Mouse (Mus musculus) heart, embryonic 12.5 days (tissue): ENCODE measurements around the gene Tfpt. TPM values are rescaled to one million over a fixed set of nuclear protein-coding genes. Genes with fewer than 3 reads are reported as not detected.

Experiments
- ATAC-seq: fragments of 200-750 bp; cut with Nextera tagmentation; 2 replicates; pipeline ENCODE4 v1.8.0; 2017; ENCODE audit warnings: moderate TSS enrichment, moderate library complexity; ENCODE audit not compliant: insufficient number of reproducible peaks, low FRiP score
- H3K27ac ChIP-seq: fragments of 300-500 bp; sonication (generic); 2 replicates; pipeline ENCODE4 v1.5.1; 2016; ENCODE audit warnings: mild to moderate bottlenecking, moderate library complexity; ENCODE audit not compliant: poor library complexity, severe bottlenecking
- H3K27me3 ChIP-seq: fragments of 300-500 bp; sonication (generic); replicated peaks from 2 replicates; pipeline ENCODE4 v1.6.1; 2016; ENCODE audit warnings: mild to moderate bottlenecking, moderate library complexity
- H3K36me3 ChIP-seq: fragments of 300-500 bp; sonication (generic); 2 replicates; pipeline ENCODE4 v1.6.1; 2016; ENCODE audit warnings: mild to moderate bottlenecking, moderate library complexity
- H3K4me1 ChIP-seq: fragments of 300-500 bp; sonication (generic); replicated peaks from 2 replicates; pipeline ENCODE4 v1.6.1; 2016; ENCODE audit warnings: mild to moderate bottlenecking
- H3K4me2 ChIP-seq: fragments of 300-500 bp; sonication (generic); 2 replicates; pipeline ENCODE4 v1.6.1; 2016; ENCODE audit warnings: mild to moderate bottlenecking, moderate library complexity
- H3K4me3 ChIP-seq: fragments of 300-500 bp; sonication (generic); 2 replicates; pipeline ENCODE4 v1.5.1; 2016; ENCODE audit warnings: mild to moderate bottlenecking
- H3K9ac ChIP-seq: fragments of 300-500 bp; sonication (generic); 2 replicates; pipeline ENCODE4 v1.6.1; 2016; ENCODE audit warnings: mild to moderate bottlenecking, moderate library complexity
- H3K9me3 ChIP-seq: fragments of 300-500 bp; sonication (generic); replicated peaks from 2 replicates; pipeline ENCODE4 v1.6.1; 2016; ENCODE audit warnings: mild to moderate bottlenecking, moderate library complexity
- WGBS: fragments of 180-500 bp; shearing (Covaris S2); methylation state at CpG from one replicate; pipeline ENCODE4 v1.1.7; 2016; 5-methylcytosine and 5-hydroxymethylcytosine counted together
- polyA plus RNA-seq: library from polyadenylated mRNA; unstranded; fragments of >200 nt; fragmentation: Nextera tagmentation; extraction: Ambion mirVana; gene quantifications from 2 replicates; pipeline ENCODE4 v1.2.1, GENCODE M21; 2016

Gene Tfpt
- polyA plus RNA-seq, result 18.6 and 19.8 TPM in 2 replicates

- peak within 1 kb of the TSS; percentile 80 for H3K9ac ChIP-seq
- peak within 1 kb of the TSS; percentile 66 for H3K27ac ChIP-seq
- peak within 1 kb of the TSS; percentile 59 for H3K4me3 ChIP-seq
- H3K27me3 ChIP-seq, result no peaks in the 10 kb centered on the region
- peak; percentile 89 for ATAC-seq
- H3K36me3 ChIP-seq, result peaks cover 38% of the 10 kb centered on the region
- H3K4me1 ChIP-seq, result peaks cover 15% of the 10 kb centered on the region
- H3K4me2 ChIP-seq, result peak within 1 kb of the TSS; percentile 79
- WGBS, result under 1% methylated on average over 47 of the region's 47 CpGs
- no peaks in the 10 kb centered on the region for H3K9me3 ChIP-seq
These were observed at the start of gene Tfpt, which contains the start of gene Prpf31 for GRCm38 (mm10) chr7:3629543-3630477. Gene Tfpt, minus strand, starts transcription at chr7:3629929. Gene Prpf31, plus strand, starts transcription at chr7:3629985.

- Histone ChIP-seq H3K27me3 (no peaks in the 10 kb centered on the region), H3K9me3 (no peaks in the 10 kb centered on the region), H3K4me3 (no peak within 1 kb of the TSS), H3K9ac (no peak within 1 kb of the TSS), H3K36me3 (peaks cover 18% of the 10 kb centered on the region), H3K27ac (no peak within 1 kb of the TSS), H3K4me2 (no peak within 1 kb of the TSS), H3K4me1 (no peaks in the 10 kb centered on the region)
- ATAC-seq, result no peak
- 56% methylated on average over 9 of the region's 9 CpGs for WGBS
These were observed 47.6 kb upstream of the Tfpt start, which contains the start of gene Tmc4 for GRCm38 (mm10) chr7:3677342-3677741. Gene Tmc4, minus strand, starts transcription at chr7:3677553.

GRCm38 (mm10) chr7:3676371-3676770 is 46.6 kb upstream of the Tfpt start:
- no peak overlapping the region for H3K4me3 ChIP-seq
- H3K4me2 ChIP-seq, result no peak overlapping the region
- H3K27me3 ChIP-seq, result no peaks in the 10 kb centered on the region
- peaks cover 18% of the 10 kb centered on the region for H3K36me3 ChIP-seq
- ATAC-seq, result no peak
- no peak overlapping the region for H3K27ac ChIP-seq
- H3K9ac ChIP-seq, result no peak overlapping the region
- 84% methylated on average over 12 of the region's 12 CpGs for WGBS
- H3K4me1 ChIP-seq, result no peaks in the 10 kb centered on the region
- H3K9me3 ChIP-seq, result no peaks in the 10 kb centered on the region

- Histone ChIP-seq H3K4me2 (no peak overlapping the region), H3K4me3 (no peak overlapping the region), H3K4me1 (no peaks in the 10 kb centered on the region), H3K27ac (no peak overlapping the region), H3K9me3 (no peaks in the 10 kb centered on the region), H3K27me3 (no peaks in the 10 kb centered on the region), H3K9ac (no peak overlapping the region), H3K36me3 (peaks cover 10% of the 10 kb centered on the region)
- no peak; the same call in 1 of the 2 replicates for ATAC-seq
- WGBS, result 74% methylated on average over 3 of the region's 3 CpGs
These were observed 45.5 kb upstream of the Tfpt start for GRCm38 (mm10) chr7:3675228-3675548.

GRCm38 (mm10) chr7:3674507-3675227 is 44.9 kb upstream of the Tfpt start:
- no peak overlapping the region for H3K4me3 ChIP-seq
- H3K9me3 ChIP-seq, result no peaks in the 10 kb centered on the region
- peak; percentile 77 for ATAC-seq
- no peak overlapping the region for H3K9ac ChIP-seq
- no peak overlapping the region for H3K4me2 ChIP-seq
- H3K27me3 ChIP-seq, result no peaks in the 10 kb centered on the region
- 64% methylated on average over 10 of the region's 10 CpGs for WGBS
- no peaks in the 10 kb centered on the region for H3K4me1 ChIP-seq
- no peak overlapping the region for H3K27ac ChIP-seq
- H3K36me3 ChIP-seq, result peaks cover 9% of the 10 kb centered on the region; the same call in 1 of the 2 replicates

GRCm38 (mm10) chr7:3666921-3667391 is 37.2 kb upstream of the Tfpt start:
- H3K4me2 ChIP-seq, result peak overlapping the region; percentile 64
- H3K4me3 ChIP-seq, result peak overlapping the region; percentile 35
- 5% methylated on average over 14 of the region's 14 CpGs for WGBS
- H3K9ac ChIP-seq, result peak overlapping the region; percentile 60
- no peaks in the 10 kb centered on the region for H3K9me3 ChIP-seq
- H3K27me3 ChIP-seq, result no peaks in the 10 kb centered on the region
- no peak for ATAC-seq
- H3K36me3 ChIP-seq, result peaks cover 14% of the 10 kb centered on the region
- H3K4me1 ChIP-seq, result peaks cover 31% of the 10 kb centered on the region
- H3K27ac ChIP-seq, result peak overlapping the region; percentile 40; the same call in 1 of the 2 replicates

- whole genome bisulfite sequencing, result 4% methylated on average over 45 of the region's 45 CpGs
- peak within 1 kb of the TSS; percentile 90 for H3K4me2 ChIP-seq
These were observed 35.7 kb upstream of the Tfpt start, which contains the start of gene Leng1 for GRCm38 (mm10) chr7:3665215-3666114. Gene Leng1, minus strand, starts transcription at chr7:3665840.

GRCm38 (mm10) chr7:3664524-3665214 is 34.9 kb upstream of the Tfpt start:
- H3K9me3 ChIP-seq, result no peaks in the 10 kb centered on the region
- peak overlapping the region; percentile 80 for H3K4me3 ChIP-seq
- peak overlapping the region; percentile 88 for H3K27ac ChIP-seq
- 26% methylated on average over 15 of the region's 15 CpGs for WGBS
- H3K9ac ChIP-seq, result peak overlapping the region; percentile 85
- peaks cover 31% of the 10 kb centered on the region for H3K4me1 ChIP-seq
- H3K36me3 ChIP-seq, result peaks cover 37% of the 10 kb centered on the region
- peak overlapping the region; percentile 90 for H3K4me2 ChIP-seq
- ATAC-seq, result peak; percentile 33; the same call in 1 of the 2 replicates
- no peaks in the 10 kb centered on the region for H3K27me3 ChIP-seq

More at GRCm38 (mm10) chr7:3665215-3666114, 35.7 kb upstream of the Tfpt start, which contains the start of gene Leng1:
- Histone ChIP-seq H3K36me3 (peaks cover 29% of the 10 kb centered on the region), H3K9me3 (no peaks in the 10 kb centered on the region), H3K4me1 (peaks cover 31% of the 10 kb centered on the region), H3K4me3 (peak within 1 kb of the TSS; percentile 80), H3K9ac (peak within 1 kb of the TSS; percentile 85), H3K27me3 (no peaks in the 10 kb centered on the region), H3K27ac (peak within 1 kb of the TSS; percentile 88)
- peak; percentile 98 for ATAC-seq

GRCm38 (mm10) chr7:3658578-3658977 is 28.8 kb upstream of the Tfpt start:
- Histone ChIP-seq H3K9me3 (no peaks in the 10 kb centered on the region), H3K9ac (no peak overlapping the region), H3K4me2 (no peak overlapping the region), H3K36me3 (peaks cover 98% of the 10 kb centered on the region), H3K4me1 (peaks cover 14% of the 10 kb centered on the region), H3K4me3 (no peak overlapping the region), H3K27me3 (no peaks in the 10 kb centered on the region), H3K27ac (no peak overlapping the region)
- ATAC-seq, result no peak
- WGBS, result 91% methylated on average over 14 of the region's 14 CpGs

GRCm38 (mm10) chr7:3656966-3657365 is 27.2 kb upstream of the Tfpt start:
- peaks cover 100% of the 10 kb centered on the region for H3K36me3 ChIP-seq
- H3K4me2 ChIP-seq, result no peak overlapping the region
- no peak overlapping the region for H3K4me3 ChIP-seq
- no peaks in the 10 kb centered on the region for H3K9me3 ChIP-seq
- no peak overlapping the region for H3K27ac ChIP-seq
- no peak for ATAC-seq
- H3K27me3 ChIP-seq, result no peaks in the 10 kb centered on the region
- H3K9ac ChIP-seq, result no peak overlapping the region
- peaks cover 13% of the 10 kb centered on the region; the same call in 1 of the 2 replicates for H3K4me1 ChIP-seq
- WGBS, result 69% methylated on average over 4 of the region's 4 CpGs
